Mouse (Mus musculus) heart, adult 2 months (tissue): ENCODE results near the gene Mtor. TPM values are rescaled to one million over a fixed set of nuclear protein-coding genes. Genes with fewer than 3 reads are reported as not detected.

Source experiments
- DNase-seq, 2 experiments: peaks; one replicate each; pipeline ENCODE4 v3.0.0; 2021
- H3K27ac ChIP-seq: fragments of 200-600 bp; 2 replicates; pipeline ENCODE4 v1.8.1; 2022
- H3K27me3 ChIP-seq: fragments of 200-500 bp; 2 replicates; pipeline ENCODE4 v1.6.1; 2012; ENCODE audit warnings: mild to moderate bottlenecking, low read length, inconsistent platforms, mixed read lengths; ENCODE audit not compliant: control insufficient read depth, insufficient read depth
- H3K36me3 ChIP-seq: fragments of 200-500 bp; 2 replicates; pipeline ENCODE4 v1.6.1; 2012; ENCODE audit warnings: low read length, inconsistent platforms; ENCODE audit not compliant: control insufficient read depth, insufficient read depth
- H3K4me1 ChIP-seq: fragments of 200-500 bp; 2 replicates; pipeline ENCODE4 v1.6.1; 2011; ENCODE audit warnings: low read length; ENCODE audit not compliant: control insufficient read depth, insufficient read depth
- H3K4me3 ChIP-seq: fragments of 200-600 bp; 2 replicates; pipeline ENCODE4 v1.8.1; 2022
- H3K79me2 ChIP-seq: fragments of 200-500 bp; replicated peaks from 2 replicates; pipeline ENCODE4 v1.6.1; 2012; ENCODE audit warnings: mild to moderate bottlenecking, inconsistent platforms, low read length, moderate library complexity, mixed read lengths; ENCODE audit not compliant: control insufficient read depth, insufficient read depth
- H3K9ac ChIP-seq: fragments of 200-500 bp; 2 replicates; pipeline ENCODE4 v1.6.1; 2012; ENCODE audit warnings: low read depth, mild to moderate bottlenecking, control low read depth, inconsistent platforms, low read length, mixed read lengths
- CTCF ChIP-seq: fragments of 200-600 bp; IDR thresholded peaks from 2 replicates; pipeline ENCODE4 v1.8.1; 2022; ENCODE audit warnings: antibody characterized with exemption, mild to moderate bottlenecking, moderate library complexity
- EP300 ChIP-seq: fragments of 200-500 bp; IDR thresholded peaks from 2 replicates; pipeline ENCODE4 v1.6.1; 2011; ENCODE audit warnings: low read depth, low read length, control low read depth; ENCODE audit not compliant: insufficient read depth
- POLR2A ChIP-seq: fragments of 200-500 bp; IDR thresholded peaks from 2 replicates; pipeline ENCODE4 v1.6.1; 2011; ENCODE audit warnings: mild to moderate bottlenecking, low read depth, low read length, control low read depth; ENCODE audit not compliant: insufficient read depth
- WGBS: fragments of 180-500 bp; shearing (Covaris S2); methylation state at CpG from one replicate; pipeline ENCODE4 v1.1.7; 2018; 5-methylcytosine and 5-hydroxymethylcytosine counted together
- intact Hi-C: fragments of 180-260 bp; cut with DNase I; formaldehyde crosslinking; loops from one replicate; pipeline ENCODE4 v1.15.1; 2025
- polyA plus RNA-seq: library from polyadenylated mRNA; depleted of rRNA; stranded (reverse); fragments of >200 nt; gene quantifications from 2 replicates; pipeline ENCODE4 v1.2.3, GENCODE M21; 2012
- total RNA-seq, 2 experiments: library from RNA; stranded (reverse); gene quantifications; 2 replicates each; pipeline ENCODE4 v1.2.3; 2021

The Mtor gene
- total and polyA plus RNA-seq, 3 experiments, result 18.6 to 49.7 (median 40.9) TPM

DNA sequence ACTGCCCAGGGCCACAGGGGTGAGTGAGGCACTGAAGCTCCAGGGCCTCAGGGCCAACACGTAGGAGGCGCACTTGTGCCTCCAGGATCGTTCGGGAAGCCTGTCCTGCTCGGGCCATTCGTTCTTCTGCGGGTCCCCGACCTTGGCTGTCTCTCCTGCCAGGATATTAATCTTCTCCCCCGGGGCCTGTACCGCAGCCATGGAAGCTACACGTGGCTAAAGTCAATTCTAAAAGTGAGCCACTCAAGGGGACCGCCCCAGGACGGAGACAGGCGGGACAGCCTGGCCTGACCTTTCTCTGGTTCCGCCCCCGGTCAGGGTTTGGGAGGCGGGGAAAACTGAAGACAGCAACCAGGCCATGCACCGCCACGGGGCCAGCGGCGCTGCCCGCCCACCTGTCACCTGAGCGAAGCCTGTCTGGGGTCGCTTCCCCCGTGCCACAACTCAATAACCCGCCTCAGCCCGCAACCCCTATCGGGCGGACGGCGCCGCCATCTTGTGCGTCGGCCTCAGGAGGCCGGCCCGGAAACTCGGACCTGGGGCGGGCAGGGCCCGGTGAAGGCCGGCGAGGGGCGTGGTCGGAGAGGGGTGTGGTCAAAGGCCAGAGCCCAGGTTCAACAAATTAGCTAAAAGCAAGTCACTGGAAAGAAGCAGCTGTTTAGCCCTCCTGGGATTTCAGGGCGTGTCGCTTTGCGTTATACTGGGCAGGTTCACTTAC lies 4.0 kb upstream of the Mtor start, which contains the start of gene Ubiad1:
TSS of gene Ubiad1 (minus strand) at position 522 of the 718 bp plus-strand sequence.
- Histone ChIP-seq H3K27me3 (no peaks in the 10 kb centered on the region), H3K4me1 (peaks cover 4% of the 10 kb centered on the region), H3K79me2 (no peaks in the 10 kb centered on the region; the same call in 1 of the 2 replicates), H3K4me3 (peak within 1 kb of the TSS; percentile 76), H3K9ac (peak within 1 kb of the TSS; percentile 88), H3K36me3 (no peaks in the 10 kb centered on the region; the same call in 1 of the 2 replicates), H3K27ac (peak within 1 kb of the TSS; percentile 93)
- under 1% methylated on average over 46 of the region's 46 CpGs for WGBS
- intact Hi-C loops, result no loop called here
- TF ChIP-seq CTCF (no peak; the same call in 1 of the 2 replicates), EP300 (0 out of 2 replicates have a peak, but pooled peaks have one; percentile 30), POLR2A (peak; percentile 76)
- peak; percentile 89 to 91 for DNase-seq

DNA sequence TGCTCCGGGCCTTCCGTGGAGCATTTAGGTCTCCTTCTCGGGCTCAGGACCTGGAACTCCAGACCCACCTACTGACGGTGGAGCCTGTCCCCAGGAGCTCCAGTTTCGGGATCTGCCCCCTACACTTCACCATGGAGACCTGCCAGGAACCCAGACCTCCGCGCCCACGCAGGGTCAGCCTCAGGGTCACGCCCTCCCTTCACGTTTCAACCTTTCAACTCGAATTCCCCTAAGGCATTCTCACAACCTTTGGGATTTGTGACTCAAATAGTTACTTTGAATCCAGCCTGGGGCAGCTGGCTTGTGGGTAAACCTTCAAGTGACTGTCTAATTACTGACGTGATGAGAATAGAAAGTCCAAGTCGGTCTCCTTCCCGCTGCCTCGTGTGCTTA lies 438 bp downstream of the Mtor start:
- peak overlapping the region; percentile 85 for H3K4me3 ChIP-seq
- H3K27ac ChIP-seq, result peak overlapping the region; percentile 90
- under 1% methylated on average over 15 of the region's 15 CpGs for WGBS
- H3K36me3 ChIP-seq, result no peaks in the 10 kb centered on the region
- intact Hi-C loops, result no loop called here
- H3K79me2 ChIP-seq, result no peaks in the 10 kb centered on the region; the same call in 1 of the 2 replicates
- no peak for DNase-seq
- peaks cover 5% of the 10 kb centered on the region for H3K4me1 ChIP-seq
- H3K27me3 ChIP-seq, result no peaks in the 10 kb centered on the region
- H3K9ac ChIP-seq, result peak overlapping the region; percentile 95
- TF ChIP-seq CTCF (no peak), POLR2A (no peak), EP300 (no peak)

DNA sequence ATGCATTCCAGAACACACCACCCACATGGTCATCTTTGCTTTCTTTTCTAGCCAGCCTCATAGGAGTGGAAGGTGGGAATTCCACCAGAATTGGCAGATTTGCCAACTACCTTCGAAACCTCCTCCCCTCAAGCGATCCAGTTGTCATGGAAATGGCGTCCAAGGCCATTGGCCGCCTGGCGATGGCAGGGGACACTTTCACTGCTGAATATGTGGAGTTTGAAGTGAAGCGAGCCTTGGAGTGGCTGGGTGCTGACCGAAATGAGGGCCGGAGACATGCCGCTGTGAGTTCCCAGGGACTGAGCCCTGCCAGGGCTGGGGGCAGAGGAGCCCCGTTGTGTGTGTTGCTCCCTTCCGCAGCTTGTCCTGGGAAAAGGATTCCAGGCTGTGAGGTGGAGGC lies 5.3 kb downstream of the Mtor start:
- TF ChIP-seq CTCF (no peak), EP300 (no peak), POLR2A (no peak)
- H3K4me3 ChIP-seq, result no peak overlapping the region
- 95% methylated on average over 11 of the region's 11 CpGs for WGBS
- no peaks in the 10 kb centered on the region for H3K36me3 ChIP-seq
- no peaks in the 10 kb centered on the region; the same call in 1 of the 2 replicates for H3K79me2 ChIP-seq
- no peak overlapping the region for H3K27ac ChIP-seq
- no peak overlapping the region for H3K9ac ChIP-seq
- DNase-seq, result no peak
- H3K4me1 ChIP-seq, result peaks cover 2% of the 10 kb centered on the region
- no peaks in the 10 kb centered on the region for H3K27me3 ChIP-seq
- intact Hi-C loops, result loop anchor here (5.0 kb wide), 1 partner anchor 134 kb away; no protein-coding TSS in a partner anchor

DNA sequence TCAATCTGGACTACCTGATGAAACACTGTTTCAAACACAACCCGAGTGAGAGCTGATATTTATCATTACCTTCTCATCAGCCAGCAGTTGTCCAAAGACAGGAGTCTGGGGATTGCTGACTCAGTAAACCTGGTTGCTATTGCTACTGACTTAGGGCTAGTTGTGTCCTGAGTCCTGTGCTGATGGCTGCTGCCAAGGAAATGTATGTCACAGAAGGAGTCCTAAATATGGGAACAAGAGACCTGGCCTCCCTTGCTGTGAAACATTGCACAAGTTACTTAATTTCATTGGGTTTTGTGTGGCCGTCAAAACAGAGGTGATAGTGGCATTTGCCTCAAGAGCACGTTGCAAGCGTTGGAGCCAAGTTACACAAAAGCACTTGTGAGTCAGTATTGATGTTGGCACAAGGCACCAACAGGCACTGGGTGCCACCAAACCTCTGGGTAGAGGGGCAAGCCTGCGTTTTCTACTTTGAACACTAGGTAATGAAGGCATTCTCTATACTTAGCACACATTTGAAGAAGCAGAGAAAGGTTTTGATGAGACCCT lies 7.1 kb downstream of the Mtor start:
- Histone ChIP-seq H3K27me3 (no peaks in the 10 kb centered on the region), H3K79me2 (no peaks in the 10 kb centered on the region), H3K4me1 (no peaks in the 10 kb centered on the region), H3K27ac (no peak overlapping the region), H3K36me3 (no peaks in the 10 kb centered on the region), H3K9ac (no peak overlapping the region), H3K4me3 (no peak overlapping the region)
- DNase-seq, result no peak
- TF ChIP-seq POLR2A, result no peak
- no peak for TF ChIP-seq CTCF
- TF ChIP-seq EP300, result no peak
- intact Hi-C loops, result no loop called here
- 71% methylated on average over 5 of the region's 5 CpGs for WGBS

DNA sequence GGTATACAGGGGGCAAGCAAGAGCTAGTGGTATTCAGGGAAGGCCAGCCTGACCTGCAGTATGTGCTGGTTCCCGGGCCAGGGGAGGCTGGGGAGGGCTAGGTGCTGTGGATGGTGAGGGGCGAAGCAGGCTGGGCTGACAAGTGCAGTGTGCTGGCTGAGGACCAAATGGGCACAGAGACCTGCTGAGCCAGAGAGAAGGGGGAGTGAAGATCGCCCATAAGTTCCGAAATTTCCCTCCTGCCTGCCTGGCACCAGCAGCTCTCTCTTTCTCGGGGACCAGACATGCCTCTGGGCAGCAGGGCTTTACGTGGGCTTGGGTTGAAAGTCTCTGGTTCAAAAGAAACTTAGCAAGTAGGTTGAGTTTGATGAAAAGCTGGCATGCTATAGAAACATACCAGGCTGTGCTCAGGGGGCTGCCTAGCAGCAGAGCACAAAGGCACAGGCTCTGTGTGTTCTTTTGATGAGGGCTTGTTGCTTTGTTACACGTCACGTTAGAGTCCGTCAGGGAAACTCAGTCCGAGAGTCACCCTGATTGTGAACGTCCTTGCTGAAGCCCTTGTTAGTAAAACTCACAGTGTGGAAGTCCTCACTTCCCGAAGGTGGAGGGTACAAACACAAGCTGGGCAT lies 12.4 kb downstream of the Mtor start:
- TF ChIP-seq CTCF, result no peak
- no peak for TF ChIP-seq POLR2A
- no peak for TF ChIP-seq EP300
- H3K36me3 ChIP-seq, result no peaks in the 10 kb centered on the region
- no peaks in the 10 kb centered on the region for H3K79me2 ChIP-seq
- H3K4me1 ChIP-seq, result no peaks in the 10 kb centered on the region
- 90% methylated on average over 12 of the region's 12 CpGs for WGBS
- H3K27ac ChIP-seq, result no peak overlapping the region
- intact Hi-C loops, result no loop called here
- no peak overlapping the region for H3K9ac ChIP-seq
- H3K4me3 ChIP-seq, result no peak overlapping the region
- no peaks in the 10 kb centered on the region for H3K27me3 ChIP-seq
- no peak for DNase-seq

DNA sequence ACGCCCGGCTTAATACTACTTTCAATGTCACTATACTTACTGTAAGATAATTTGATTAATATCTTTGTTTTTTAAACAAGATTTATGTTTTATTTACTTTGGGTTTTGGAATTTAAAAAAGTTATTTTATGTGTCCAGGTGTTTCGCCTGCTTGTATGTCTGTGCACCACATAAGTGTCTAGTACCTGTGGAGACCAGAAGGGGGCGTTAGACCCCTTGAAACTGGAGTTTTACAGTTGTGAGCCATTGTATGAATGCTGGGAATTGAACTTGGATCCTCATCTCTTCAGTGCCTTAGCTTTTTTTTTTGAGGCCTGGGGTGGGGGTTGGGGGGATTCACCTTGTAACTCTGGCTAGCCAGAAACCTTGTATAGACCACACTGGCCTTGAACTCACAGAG lies 13.4 kb downstream of the Mtor start:
- WGBS, result 78% methylated on average over 4 of the region's 4 CpGs
- intact Hi-C loops, result no loop called here
- Histone ChIP-seq H3K79me2 (no peaks in the 10 kb centered on the region), H3K4me3 (no peak overlapping the region), H3K9ac (no peak overlapping the region), H3K27ac (no peak overlapping the region), H3K27me3 (no peaks in the 10 kb centered on the region), H3K36me3 (no peaks in the 10 kb centered on the region), H3K4me1 (no peaks in the 10 kb centered on the region)
- TF ChIP-seq EP300, result no peak
- peak; percentile 29; the same call in 1 of the 2 replicates for TF ChIP-seq CTCF
- DNase-seq, result no peak
